Mouse (Mus musculus): ENCODE results near the gene Lhfpl3.
"Not testable (repeated sequence)": the region's sequence is repeated elsewhere in the genome, so short reads cannot be mapped to it uniquely, and the experiment has no call there.

GRCm38 (mm10) chr5:22706271-22706670, 39.6 kb upstream of the Lhfpl3 start:
- TF ChIP-seq POLR2A, CTCF (IDR thresholded peaks at IDR 0.05; ENCODE audit: extremely low read depth, insufficient read depth, low read length): not testable (repeated sequence)
